Mouse (Mus musculus): ENCODE data around the gene Slc2a5. TPM values are rescaled to one million over a fixed set of nuclear protein-coding genes. Genes with fewer than 3 reads are reported as not detected.

Slc2a5 gene
- polyA plus RNA-seq, 1 experiment from 2014 or later, result 0.76 TPM

DNA sequence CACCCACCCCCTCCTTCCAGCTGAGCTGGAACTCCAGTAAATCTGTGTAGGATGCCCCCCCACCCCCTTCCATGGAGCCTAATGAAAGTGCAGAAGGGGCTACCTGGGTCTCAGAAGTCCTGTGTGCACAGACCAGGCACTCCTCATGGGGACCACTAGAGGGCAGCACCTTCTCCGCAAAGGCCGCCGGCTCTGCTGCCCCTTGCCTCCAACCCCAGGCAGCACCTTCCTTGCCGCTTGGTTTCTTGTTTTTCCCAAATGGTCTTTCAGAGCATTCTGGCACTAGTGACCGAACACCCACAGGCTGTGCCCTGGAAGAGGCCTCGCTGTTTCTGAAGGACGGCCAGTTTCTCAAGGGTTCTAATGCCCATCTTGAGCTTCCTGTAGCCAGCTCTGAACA lies 57.5 kb downstream of the Slc2a5 start:
- Histone ChIP-seq H3K4me2 (replicated peaks; ENCODE audit: low read depth) (peak overlapping the region; percentile 24; the same call in 1 of the 2 replicates), H3K27ac (replicated peaks) (no peak overlapping the region), H3K9ac (ENCODE audit: low read length) (no peak overlapping the region), H3K27me3 (ENCODE audit: control insufficient read depth, insufficient read depth, low read length) (no peaks in the 10 kb centered on the region), H3K4me1 (replicated peaks; ENCODE audit: control insufficient read depth, insufficient read depth) (no peaks in the 10 kb centered on the region), H3K36me3 (ENCODE audit: control insufficient read depth, insufficient read depth, low read length) (no peaks in the 10 kb centered on the region), H3K9me3 (ENCODE audit: control insufficient read depth, low read length) (no peaks in the 10 kb centered on the region), H3K4me3 (ENCODE audit: low read depth, low read length) (no peak overlapping the region)
- 10% methylated on average over 7 of the region's 7 CpGs for WGBS
- ATAC-seq (ENCODE audit: low FRiP score, low TSS enrichment) (peak; percentile 70), DNase-seq (ENCODE audit: low spot score) (peak; percentile 61)
- TF ChIP-seq CTCF (IDR thresholded peaks at IDR 0.05; ENCODE audit: low read depth) (peak; percentile 89), EP300 (optimal IDR thresholded peaks at IDR 0.05) (no peak)

DNA sequence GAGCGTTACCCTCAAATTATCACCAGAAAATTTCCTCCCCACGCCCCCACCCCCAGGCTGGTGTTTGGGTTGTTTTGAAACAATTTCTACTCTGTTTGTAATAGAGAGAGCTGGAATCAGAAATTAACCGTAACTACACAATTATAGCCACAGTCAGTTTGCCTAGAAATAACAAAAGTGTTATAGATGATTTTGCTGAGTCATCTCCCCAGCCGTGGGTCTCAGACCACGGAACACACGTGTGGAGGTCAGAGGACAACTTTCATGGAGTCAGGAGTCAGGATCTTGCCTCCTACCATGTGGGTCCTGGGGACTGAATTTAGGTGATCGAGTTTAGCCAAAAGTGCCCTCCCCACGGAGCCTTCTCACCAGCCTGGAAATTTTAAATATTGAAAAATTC lies 58.0 kb downstream of the Slc2a5 start:
- no peak for DNase-seq (ENCODE audit: low spot score)
- H3K36me3 ChIP-seq (ENCODE audit: control insufficient read depth, insufficient read depth, low read length), result no peaks in the 10 kb centered on the region
- no peak overlapping the region for H3K27ac ChIP-seq (replicated peaks)
- H3K27me3 ChIP-seq (ENCODE audit: control insufficient read depth, insufficient read depth, low read length), result no peaks in the 10 kb centered on the region
- ATAC-seq (ENCODE audit: low FRiP score, low TSS enrichment), result no peak
- H3K9me3 ChIP-seq (ENCODE audit: control insufficient read depth, low read length), result no peaks in the 10 kb centered on the region
- no peak overlapping the region for H3K4me2 ChIP-seq (replicated peaks; ENCODE audit: low read depth)
- no peaks in the 10 kb centered on the region for H3K4me1 ChIP-seq (replicated peaks; ENCODE audit: control insufficient read depth, insufficient read depth)
- 64% methylated on average over 8 of the region's 8 CpGs for WGBS
- no peak for TF ChIP-seq CTCF (IDR thresholded peaks at IDR 0.05; ENCODE audit: low read depth)
- TF ChIP-seq EP300 (optimal IDR thresholded peaks at IDR 0.05), result no peak
- no peak overlapping the region for H3K9ac ChIP-seq (ENCODE audit: low read length)
- H3K4me3 ChIP-seq (ENCODE audit: low read depth, low read length), result no peak overlapping the region

DNA sequence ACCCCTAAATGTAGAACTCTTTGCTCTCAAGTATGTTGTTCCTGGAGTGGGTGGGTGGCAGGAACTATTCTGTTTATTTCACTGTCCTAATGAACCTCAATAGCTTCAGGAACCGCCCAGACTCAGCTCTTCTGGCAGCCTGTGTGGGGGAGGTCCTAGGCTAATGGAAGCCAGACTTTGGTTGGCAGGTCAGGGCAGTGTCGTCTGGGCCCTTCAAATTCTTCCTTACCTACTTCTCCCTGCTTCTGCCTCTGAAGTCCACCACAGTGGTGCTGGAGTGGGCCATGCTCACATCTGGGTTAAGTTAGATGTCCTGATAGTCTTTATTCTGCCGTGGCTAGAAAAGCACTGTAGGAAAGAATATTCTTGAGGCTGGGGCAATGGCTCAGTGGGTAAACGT lies 59.0 kb downstream of the Slc2a5 start:
- DNase-seq (ENCODE audit: low spot score) (no peak), ATAC-seq (ENCODE audit: low FRiP score, low TSS enrichment) (no peak)
- TF ChIP-seq CTCF (IDR thresholded peaks at IDR 0.05; ENCODE audit: low read depth) (no peak), EP300 (optimal IDR thresholded peaks at IDR 0.05) (no peak)
- no peak overlapping the region for H3K4me2 ChIP-seq (replicated peaks; ENCODE audit: low read depth)
- no peaks in the 10 kb centered on the region for H3K4me1 ChIP-seq (replicated peaks; ENCODE audit: control insufficient read depth, insufficient read depth)
- 48% methylated on average over 4 of the region's 4 CpGs for WGBS
- no peaks in the 10 kb centered on the region for H3K27me3 ChIP-seq (ENCODE audit: control insufficient read depth, insufficient read depth, low read length)
- no peak overlapping the region for H3K4me3 ChIP-seq (ENCODE audit: low read depth, low read length)
- H3K27ac ChIP-seq (replicated peaks), result no peak overlapping the region
- H3K36me3 ChIP-seq (ENCODE audit: control insufficient read depth, insufficient read depth, low read length), result no peaks in the 10 kb centered on the region
- no peaks in the 10 kb centered on the region for H3K9me3 ChIP-seq (ENCODE audit: control insufficient read depth, low read length)
- H3K9ac ChIP-seq (ENCODE audit: low read length), result no peak overlapping the region

DNA sequence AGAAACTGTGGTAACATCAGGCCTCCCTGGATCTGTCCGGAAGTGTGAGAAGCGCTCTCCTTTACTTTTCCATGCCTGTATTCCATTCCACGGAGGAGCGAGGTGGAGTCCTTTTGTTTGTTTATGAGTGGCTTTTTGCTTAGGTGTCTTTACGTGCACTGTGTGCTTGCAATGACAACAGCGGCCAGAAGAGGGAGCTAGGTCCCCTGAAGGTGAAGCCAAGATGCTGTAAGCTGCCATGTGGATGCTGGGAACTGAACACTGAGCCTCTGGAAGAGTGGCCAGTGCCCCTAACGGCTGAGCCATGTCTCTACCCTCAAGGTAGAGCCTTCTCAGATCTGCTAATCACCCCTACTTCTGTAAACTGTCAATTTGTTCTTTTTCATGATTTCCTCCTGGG lies 62.2 kb downstream of the Slc2a5 start:
- no peak overlapping the region for H3K27ac ChIP-seq (replicated peaks)

DNA sequence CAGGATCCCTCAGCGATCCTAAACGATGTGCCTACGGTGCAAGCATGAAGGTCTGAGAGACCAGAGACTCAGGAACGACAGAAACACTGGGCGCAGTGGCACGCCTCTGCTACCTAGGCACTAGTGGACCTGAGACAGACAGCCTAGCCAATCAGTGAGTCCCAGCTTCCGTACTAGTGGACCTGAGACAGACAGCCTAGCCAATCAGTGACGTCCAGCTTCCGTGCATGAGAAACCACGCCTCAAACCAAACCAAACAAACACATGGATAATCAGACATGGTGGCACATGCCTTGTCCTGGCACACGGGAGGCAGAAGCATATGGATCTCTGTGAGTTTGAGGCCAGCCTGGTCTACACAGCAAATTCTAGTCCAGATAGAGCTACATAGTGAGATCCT lies 69.2 kb downstream of the Slc2a5 start:
- ATAC-seq (ENCODE audit: low FRiP score, low TSS enrichment), result peak; percentile 75

More for the DNA sequence above, 62.2 kb downstream of the Slc2a5 start:
- no peak for ATAC-seq (ENCODE audit: low FRiP score, low TSS enrichment)
- Histone ChIP-seq H3K27me3 (ENCODE audit: control insufficient read depth, insufficient read depth, low read length) (no peaks in the 10 kb centered on the region), H3K4me1 (replicated peaks; ENCODE audit: control insufficient read depth, insufficient read depth) (no peaks in the 10 kb centered on the region), H3K36me3 (ENCODE audit: control insufficient read depth, insufficient read depth, low read length) (no peaks in the 10 kb centered on the region), H3K4me3 (ENCODE audit: low read depth, low read length) (no peak overlapping the region), H3K9me3 (ENCODE audit: control insufficient read depth, low read length) (no peaks in the 10 kb centered on the region), H3K9ac (ENCODE audit: low read length) (no peak overlapping the region), H3K4me2 (replicated peaks; ENCODE audit: low read depth) (no peak overlapping the region)
- TF ChIP-seq EP300 (optimal IDR thresholded peaks at IDR 0.05), result no peak
- peak; percentile 41 for TF ChIP-seq CTCF (IDR thresholded peaks at IDR 0.05; ENCODE audit: low read depth)
- 89% methylated on average over 7 of the region's 7 CpGs for WGBS
- no peak for DNase-seq (ENCODE audit: low spot score)

DNA sequence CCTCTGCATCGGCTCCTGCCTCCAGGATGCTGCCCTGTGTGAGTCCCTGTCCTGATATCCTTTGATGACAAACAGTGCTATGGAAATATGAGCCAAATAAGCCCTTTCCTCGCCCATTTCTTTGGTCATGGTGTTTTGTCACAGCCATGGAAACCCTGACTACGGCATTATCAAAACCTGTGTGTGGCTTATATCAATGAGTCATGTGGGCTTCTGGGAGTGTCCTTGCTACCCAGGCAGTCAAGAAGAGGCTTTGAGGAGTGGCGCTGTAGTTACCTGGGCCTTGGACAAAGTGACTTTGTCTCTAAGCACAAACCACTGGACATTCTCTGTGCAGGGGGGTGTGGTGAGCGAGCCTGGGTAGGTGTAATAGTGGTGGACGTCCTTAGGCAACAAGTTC lies 73.1 kb downstream of the Slc2a5 start:
- Histone ChIP-seq H3K27ac (replicated peaks) (no peak overlapping the region), H3K27me3 (ENCODE audit: control insufficient read depth, insufficient read depth, low read length) (no peaks in the 10 kb centered on the region), H3K36me3 (ENCODE audit: control insufficient read depth, insufficient read depth, low read length) (no peaks in the 10 kb centered on the region), H3K4me2 (replicated peaks; ENCODE audit: low read depth) (no peak overlapping the region), H3K9ac (ENCODE audit: low read length) (no peak overlapping the region), H3K9me3 (ENCODE audit: control insufficient read depth, low read length) (no peaks in the 10 kb centered on the region), H3K4me1 (replicated peaks; ENCODE audit: control insufficient read depth, insufficient read depth) (no peaks in the 10 kb centered on the region), H3K4me3 (ENCODE audit: low read depth, low read length) (no peak overlapping the region)
- WGBS, result 69% methylated on average over 6 of the region's 6 CpGs
- ATAC-seq (ENCODE audit: low FRiP score, low TSS enrichment) (peak; percentile 78), DNase-seq (ENCODE audit: low spot score) (peak; percentile 45)
- TF ChIP-seq CTCF (IDR thresholded peaks at IDR 0.05; ENCODE audit: low read depth), result no peak
- TF ChIP-seq EP300 (optimal IDR thresholded peaks at IDR 0.05), result no peak

More for the DNA sequence above, 69.2 kb downstream of the Slc2a5 start:
- no peak overlapping the region for H3K9ac ChIP-seq (ENCODE audit: low read length)
- TF ChIP-seq CTCF (IDR thresholded peaks at IDR 0.05; ENCODE audit: low read depth) (no peak), EP300 (optimal IDR thresholded peaks at IDR 0.05) (no peak)
- no peak overlapping the region for H3K4me3 ChIP-seq (ENCODE audit: low read depth, low read length)
- no peaks in the 10 kb centered on the region for H3K36me3 ChIP-seq (ENCODE audit: control insufficient read depth, insufficient read depth, low read length)
- no peaks in the 10 kb centered on the region for H3K9me3 ChIP-seq (ENCODE audit: control insufficient read depth, low read length)
- H3K27me3 ChIP-seq (ENCODE audit: control insufficient read depth, insufficient read depth, low read length), result no peaks in the 10 kb centered on the region
- no peak overlapping the region for H3K4me2 ChIP-seq (replicated peaks; ENCODE audit: low read depth)
- peak; percentile 27 for DNase-seq (ENCODE audit: low spot score)
- 34% methylated on average over 11 of the region's 11 CpGs for WGBS
- H3K27ac ChIP-seq (replicated peaks), result no peak overlapping the region
- no peaks in the 10 kb centered on the region for H3K4me1 ChIP-seq (replicated peaks; ENCODE audit: control insufficient read depth, insufficient read depth)

Other genes starting within 250 kb of the Slc2a5 start
- 10.0 and 13.1 TPM in 2 replicates for gene Spsb1, start 164.2 kb upstream of the Slc2a5 start, polyA plus RNA-seq (2015; fragmentation: Nextera tagmentation; extraction: Ambion mirVana)
- 11.8 and 12.3 TPM in 2 replicates for gene H6pd, start 110.3 kb upstream of the Slc2a5 start, polyA plus RNA-seq (2015; fragmentation: Nextera tagmentation; extraction: Ambion mirVana)
- 0.55 and 0.75 TPM in 2 replicates for gene Gpr157, start 31.9 kb upstream of the Slc2a5 start, polyA plus RNA-seq (2015; fragmentation: Nextera tagmentation; extraction: Ambion mirVana)
- gene Slc2a7, start 29.7 kb downstream of the Slc2a5 start, polyA plus RNA-seq (2015; fragmentation: Nextera tagmentation; extraction: Ambion mirVana), result 0.24 TPM in 1 of 2 replicates, not detected in the other
- gene Car6, start 82.0 kb downstream of the Slc2a5 start, polyA plus RNA-seq (2015; fragmentation: Nextera tagmentation; extraction: Ambion mirVana), result 0.06 TPM in 1 of 2 replicates, not detected in the other
- gene Eno1, start 117.4 kb downstream of the Slc2a5 start, polyA plus RNA-seq (2015; fragmentation: Nextera tagmentation; extraction: Ambion mirVana), result 636 and 733 TPM in 2 replicates
- gene Rere, start 162.4 kb downstream of the Slc2a5 start, polyA plus RNA-seq (2015; fragmentation: Nextera tagmentation; extraction: Ambion mirVana), result 8.3 and 12.2 TPM in 2 replicates

Measured in stomach, postnatal 0 days (tissue).